17 mouse cellular contexts compared by ENCODE assay signal in genomic region chr6:137030611-137031097, GRCm38 (mm10).
DNase-seq lines count a peak whose midpoint lies in the region; ATAC-seq and TF ChIP-seq lines count a peak whose summit lies in the region.
"Had no signal": no experiment of that assay in that cellular context is flagged by ENCODE, and none has a peak within 500 bp of the region (broad histone marks: within the 10 kb centered on the region; RNA-seq: fewer than 3 reads in every experiment).

No protein-coding gene starts in this region.

- H3K36me3 ChIP-seq in intestine, embryonic 15.5 days = no peaks in the 10 kb centered on the region
- no peaks in the 10 kb centered on the region for H3K36me3 ChIP-seq in intestine, postnatal 0 days (ENCODE audit: control insufficient read depth, insufficient read depth)
- H3K36me3 ChIP-seq in midbrain, embryonic 16.5 days (ENCODE audit: control insufficient read depth, insufficient read depth, low read length) = no peaks in the 10 kb centered on the region
- H3K36me3 ChIP-seq in midbrain, postnatal 0 days (ENCODE audit: insufficient read depth, low read length) = no peaks in the 10 kb centered on the region
- no peaks in the 10 kb centered on the region for H3K36me3 ChIP-seq in limb, embryonic 14.5 days (ENCODE audit: control insufficient read depth, insufficient read depth, low read length)
- H3K36me3 ChIP-seq in neural tube, embryonic 14.5 days (ENCODE audit: control insufficient read depth, insufficient read depth, low read length) = no peaks in the 10 kb centered on the region
- no peaks in the 10 kb centered on the region for H3K36me3 ChIP-seq in hindbrain, embryonic 10.5 days
- H3K36me3 ChIP-seq: embryonic facial prominence, embryonic 12.5 days; forebrain, embryonic 15.5 days; heart, embryonic 12.5 days; hindbrain, embryonic 15.5 days had no signal

- H3K4me3 ChIP-seq in intestine, embryonic 15.5 days (replicated peaks) = no peak overlapping the region
- no peak overlapping the region for H3K4me3 ChIP-seq in intestine, postnatal 0 days (ENCODE audit: low read depth, low read length)
- H3K4me3 ChIP-seq in midbrain, embryonic 16.5 days (ENCODE audit: low read depth, low read length) = no peak overlapping the region
- H3K4me3 ChIP-seq in midbrain, postnatal 0 days (ENCODE audit: low read depth, low read length) = no peak overlapping the region
- no peak overlapping the region for H3K4me3 ChIP-seq in limb, embryonic 14.5 days (replicated peaks; ENCODE audit: low read length)
- H3K4me3 ChIP-seq in neural tube, embryonic 14.5 days (ENCODE audit: low read depth, low read length) = no peak overlapping the region
- H3K4me3 ChIP-seq in hindbrain, embryonic 10.5 days = no peak overlapping the region
- H3K4me3 ChIP-seq: embryonic facial prominence, embryonic 12.5 days; forebrain, embryonic 15.5 days; heart, adult 2 months; heart, embryonic 12.5 days; hindbrain, embryonic 15.5 days had no signal

- WGBS in intestine, embryonic 15.5 days = 73% methylated on average over 6 of the region's 6 CpGs
- 77% methylated on average over 6 of the region's 6 CpGs for WGBS in intestine, postnatal 0 days
- 81% methylated on average over 6 of the region's 6 CpGs for WGBS in midbrain, embryonic 16.5 days
- WGBS in midbrain, postnatal 0 days = 71% methylated on average over 6 of the region's 6 CpGs
- WGBS in limb, embryonic 14.5 days = 56% methylated on average over 6 of the region's 6 CpGs
- 76% methylated on average over 6 of the region's 6 CpGs for WGBS in neural tube, embryonic 14.5 days
- 79% methylated on average over 6 of the region's 6 CpGs for WGBS in hindbrain, embryonic 10.5 days

- no peaks in the 10 kb centered on the region for H3K9me3 ChIP-seq in intestine, embryonic 15.5 days
- 0 out of 2 replicates have a peak, but pooled peaks cover 2% of the 10 kb centered on the region for H3K9me3 ChIP-seq in intestine, postnatal 0 days (ENCODE audit: control insufficient read depth)
- no peaks in the 10 kb centered on the region for H3K9me3 ChIP-seq in midbrain, embryonic 16.5 days (replicated peaks; ENCODE audit: control insufficient read depth, low read length, poor library complexity, severe bottlenecking)
- H3K9me3 ChIP-seq in midbrain, postnatal 0 days (ENCODE audit: low read length) = no peaks in the 10 kb centered on the region
- no peaks in the 10 kb centered on the region for H3K9me3 ChIP-seq in limb, embryonic 14.5 days (ENCODE audit: control insufficient read depth, low read length)
- H3K9me3 ChIP-seq in neural tube, embryonic 14.5 days (ENCODE audit: control insufficient read depth, low read length) = no peaks in the 10 kb centered on the region
- H3K9me3 ChIP-seq in hindbrain, embryonic 10.5 days = no peaks in the 10 kb centered on the region
- H3K9me3 ChIP-seq: embryonic facial prominence, embryonic 12.5 days; forebrain, embryonic 15.5 days; hindbrain, embryonic 15.5 days had no signal

- no peak overlapping the region for H3K9ac ChIP-seq in intestine, embryonic 15.5 days
- no peak overlapping the region for H3K9ac ChIP-seq in intestine, postnatal 0 days (ENCODE audit: low read depth, low read length)
- H3K9ac ChIP-seq in midbrain, embryonic 16.5 days (ENCODE audit: low read depth, low read length) = no peak overlapping the region
- H3K9ac ChIP-seq in midbrain, postnatal 0 days (replicated peaks; ENCODE audit: low read length, poor library complexity, severe bottlenecking) = no peak overlapping the region
- H3K9ac ChIP-seq in limb, embryonic 14.5 days (ENCODE audit: low read depth, low read length, severe bottlenecking) = no peak overlapping the region
- H3K9ac ChIP-seq in neural tube, embryonic 14.5 days (replicated peaks; ENCODE audit: low read depth, low read length) = no peak overlapping the region
- H3K9ac ChIP-seq: embryonic facial prominence, embryonic 12.5 days; forebrain, embryonic 15.5 days; heart, embryonic 12.5 days; hindbrain, embryonic 15.5 days had no signal

- no peak overlapping the region for H3K4me2 ChIP-seq in intestine, embryonic 15.5 days (replicated peaks)
- H3K4me2 ChIP-seq in intestine, postnatal 0 days (replicated peaks; ENCODE audit: low read depth) = no peak overlapping the region
- H3K4me2 ChIP-seq in midbrain, embryonic 16.5 days (ENCODE audit: low read length) = no peak overlapping the region
- no peak overlapping the region for H3K4me2 ChIP-seq in midbrain, postnatal 0 days (ENCODE audit: low read depth, low read length, poor library complexity, severe bottlenecking)
- no peak overlapping the region for H3K4me2 ChIP-seq in limb, embryonic 14.5 days (replicated peaks; ENCODE audit: low read depth, low read length, severe bottlenecking)
- H3K4me2 ChIP-seq in neural tube, embryonic 14.5 days (ENCODE audit: low read depth, low read length) = no peak overlapping the region
- H3K4me2 ChIP-seq: embryonic facial prominence, embryonic 12.5 days; forebrain, embryonic 15.5 days; heart, embryonic 12.5 days; hindbrain, embryonic 15.5 days had no signal

- no peak for DNase-seq in midbrain, postnatal 0 days (ENCODE audit: low spot score)
- peak; percentile 66 for DNase-seq in limb, embryonic 14.5 days (ENCODE audit: low spot score)
- DNase-seq in hindbrain, embryonic 10.5 days (ENCODE audit: low spot score) = no peak
- DNase-seq in cerebellum, adult 11-12 months = no peak
- DNase-seq: adrenal gland, adult 2 months; adrenal gland, postnatal 25 days; cerebellum, adult 2 months; cerebellum, postnatal 14 days; heart, adult 2 months had no signal

- TF ChIP-seq CTCF in intestine, postnatal 0 days (IDR thresholded peaks at IDR 0.05; ENCODE audit: low read depth) = no peak
- TF ChIP-seq CTCF in midbrain, postnatal 0 days (IDR thresholded peaks at IDR 0.05) = no peak

- no peaks in the 10 kb centered on the region for H3K27me3 ChIP-seq in intestine, embryonic 15.5 days (replicated peaks)
- H3K27me3 ChIP-seq in intestine, postnatal 0 days (replicated peaks; ENCODE audit: control insufficient read depth, insufficient read depth, low read length) = no peaks in the 10 kb centered on the region
- no peaks in the 10 kb centered on the region for H3K27me3 ChIP-seq in midbrain, embryonic 16.5 days (ENCODE audit: control insufficient read depth, insufficient read depth, low read depth, low read length)
- H3K27me3 ChIP-seq in midbrain, postnatal 0 days (ENCODE audit: insufficient read depth, low read length) = no peaks in the 10 kb centered on the region
- no peaks in the 10 kb centered on the region for H3K27me3 ChIP-seq in limb, embryonic 14.5 days (ENCODE audit: control insufficient read depth, insufficient read depth, low read length)
- H3K27me3 ChIP-seq in neural tube, embryonic 14.5 days (ENCODE audit: control insufficient read depth, insufficient read depth, low read length) = no peaks in the 10 kb centered on the region
- no peaks in the 10 kb centered on the region for H3K27me3 ChIP-seq in hindbrain, embryonic 10.5 days (ENCODE audit: insufficient read depth, poor library complexity, severe bottlenecking)
- H3K27me3 ChIP-seq: embryonic facial prominence, embryonic 12.5 days; forebrain, embryonic 15.5 days; heart, embryonic 12.5 days; hindbrain, embryonic 15.5 days had no signal

- peak; percentile 33; the same call in 1 of the 2 replicates for ATAC-seq in intestine, embryonic 15.5 days
- no peak for ATAC-seq in intestine, postnatal 0 days
- peak; percentile 28; the same call in 1 of the 2 replicates for ATAC-seq in midbrain, embryonic 16.5 days
- ATAC-seq in midbrain, postnatal 0 days (ENCODE audit: low FRiP score) = no peak
- peak; percentile 83 for ATAC-seq in limb, embryonic 14.5 days (ENCODE audit: low FRiP score, low read depth)
- ATAC-seq in neural tube, embryonic 14.5 days (ENCODE audit: low read depth) = peak; percentile 44
- ATAC-seq: forebrain, embryonic 15.5 days had no signal

- TF ChIP-seq POLR2A in limb, embryonic 14.5 days (IDR thresholded peaks at IDR 0.05; ENCODE audit: borderline replicate concordance, extremely low read depth, insufficient read depth, insufficient read length) = no peak

- H3K4me1 ChIP-seq in intestine, embryonic 15.5 days (replicated peaks) = no peaks in the 10 kb centered on the region
- H3K4me1 ChIP-seq in intestine, postnatal 0 days (replicated peaks; ENCODE audit: control insufficient read depth, insufficient read depth, low read length) = no peaks in the 10 kb centered on the region
- H3K4me1 ChIP-seq in midbrain, embryonic 16.5 days (ENCODE audit: control insufficient read depth, insufficient read depth, low read length) = peaks cover 9% of the 10 kb centered on the region
- no peaks in the 10 kb centered on the region for H3K4me1 ChIP-seq in midbrain, postnatal 0 days (ENCODE audit: insufficient read depth, low read length)
- H3K4me1 ChIP-seq in limb, embryonic 14.5 days (ENCODE audit: control insufficient read depth, insufficient read depth, low read length) = 0 out of 2 replicates have a peak, but pooled peaks cover 6% of the 10 kb centered on the region
- no peaks in the 10 kb centered on the region for H3K4me1 ChIP-seq in neural tube, embryonic 14.5 days (ENCODE audit: control insufficient read depth, insufficient read depth, low read length)
- H3K4me1 ChIP-seq in hindbrain, embryonic 10.5 days (replicated peaks) = no peaks in the 10 kb centered on the region
- H3K4me1 ChIP-seq: embryonic facial prominence, embryonic 12.5 days; forebrain, embryonic 15.5 days; heart, embryonic 12.5 days; hindbrain, embryonic 15.5 days had no signal

- H3K27ac ChIP-seq in intestine, embryonic 15.5 days = no peak overlapping the region
- no peak overlapping the region for H3K27ac ChIP-seq in intestine, postnatal 0 days (ENCODE audit: low read depth, low read length)
- peak overlapping the region; percentile 41 for H3K27ac ChIP-seq in midbrain, embryonic 16.5 days (ENCODE audit: low read length)
- H3K27ac ChIP-seq in midbrain, postnatal 0 days (ENCODE audit: low read depth, low read length) = no peak overlapping the region
- H3K27ac ChIP-seq in limb, embryonic 14.5 days (replicated peaks; ENCODE audit: low read depth, low read length) = no peak overlapping the region
- no peak overlapping the region for H3K27ac ChIP-seq in neural tube, embryonic 14.5 days (ENCODE audit: low read depth, low read length)
- no peak overlapping the region for H3K27ac ChIP-seq in hindbrain, embryonic 10.5 days
- H3K27ac ChIP-seq: embryonic facial prominence, embryonic 12.5 days; forebrain, embryonic 15.5 days; heart, adult 2 months; hindbrain, embryonic 15.5 days had no signal

Comparison
In these comparisons a context has a peak if more than half of its experiments do, and no peak if none do; other contexts are left out.
1. ATAC-seq: peak in intestine, embryonic 15.5 days (single experiment), midbrain, embryonic 16.5 days (single experiment), limb, embryonic 14.5 days (single experiment) and neural tube, embryonic 14.5 days (single experiment); none in intestine, postnatal 0 days (single experiment) and midbrain, postnatal 0 days (single experiment).